Mouse (Mus musculus) neural tube, embryonic 12.5 days (tissue): ENCODE measurements around the gene Them4. TPM values are rescaled to one million over a fixed set of nuclear protein-coding genes. Genes with fewer than 3 reads are reported as not detected.

Experiments used
- polyA plus RNA-seq: library from polyadenylated mRNA; unstranded; fragments of >200 nt; fragmentation: Nextera tagmentation; extraction: Ambion mirVana; gene quantifications from 2 replicates; pipeline ENCODE4 v1.2.1, GENCODE M21; 2016

The Them4 gene
- polyA plus RNA-seq, 1 experiment from 2014 or later = 20.9 TPM

Other genes starting within 250 kb of the Them4 start
- not detected in 2 replicates for gene Gm10697, start 237.4 kb upstream of the Them4 start, polyA plus RNA-seq
- gene Gm10696, start 131.9 kb upstream of the Them4 start, polyA plus RNA-seq = not detected in 2 replicates
- not detected in 2 replicates for gene Gm5286, start 113.4 kb upstream of the Them4 start, polyA plus RNA-seq
- not detected in 2 replicates for gene Gm4778, start 46.1 kb upstream of the Them4 start, polyA plus RNA-seq
- not detected in 2 replicates for gene Them5, start 32.0 kb downstream of the Them4 start, polyA plus RNA-seq
- 2.4 and 3.1 TPM in 2 replicates for gene C2cd4d, start 52.3 kb downstream of the Them4 start, polyA plus RNA-seq
- 0.20 TPM in 2 replicates for gene Rorc, start 62.7 kb downstream of the Them4 start, polyA plus RNA-seq
- gene Lingo4, start 88.4 kb downstream of the Them4 start, polyA plus RNA-seq = 0.29 and 0.51 TPM in 2 replicates
- gene Tdrkh, start 103.2 kb downstream of the Them4 start, polyA plus RNA-seq = 47.3 and 55.5 TPM in 2 replicates
- 65.1 and 67.6 TPM in 2 replicates for gene Mrpl9, start 133.2 kb downstream of the Them4 start, polyA plus RNA-seq
- 0.81 and 0.96 TPM in 2 replicates for gene Oaz3, start 133.8 kb downstream of the Them4 start, polyA plus RNA-seq
- gene Celf3, start 168.2 kb downstream of the Them4 start, polyA plus RNA-seq = 204 and 222 TPM in 2 replicates
- gene Riiad1, start 170.3 kb downstream of the Them4 start, polyA plus RNA-seq = 11.9 and 12.9 TPM in 2 replicates